8 mouse cellular contexts compared by ENCODE assay signal in genomic region chr9:108263131-108263681, GRCm38 (mm10). TPM values are rescaled to one million over a fixed set of nuclear protein-coding genes. Genes with fewer than 3 reads are reported as not detected.
DNase-seq lines count a peak whose midpoint lies in the region; ATAC-seq and TF ChIP-seq lines count a peak whose summit lies in the region.

No protein-coding gene starts in this region.

- WGBS in kidney, embryonic 16.5 days, result under 1% methylated on average over 60 of the region's 62 CpGs
- WGBS in forebrain, embryonic 15.5 days, result 0% methylated on average over 57 of the region's 62 CpGs
- under 1% methylated on average over 62 of the region's 62 CpGs for WGBS in intestine, embryonic 16.5 days
- WGBS in liver, postnatal 0 days (ENCODE audit: insufficient replicate concordance), result 2% methylated on average over 43 of the region's 62 CpGs

- TF ChIP-seq EP300 in liver, postnatal 0 days (IDR thresholded peaks at IDR 0.05; ENCODE audit: low read depth), result no peak

- H3K4me3 ChIP-seq in kidney, embryonic 16.5 days (ENCODE audit: low read length), result peak overlapping the region; percentile 91
- peak overlapping the region; percentile 63 for H3K4me3 ChIP-seq in forebrain, embryonic 15.5 days
- peak overlapping the region; percentile 92 for H3K4me3 ChIP-seq in intestine, embryonic 16.5 days (ENCODE audit: low read length)
- H3K4me3 ChIP-seq in liver, postnatal 0 days (ENCODE audit: low read depth, low read length), result peak overlapping the region; percentile 82

- H3K27me3 ChIP-seq in kidney, embryonic 16.5 days (ENCODE audit: insufficient read depth, low read length), result no peaks in the 10 kb centered on the region
- H3K27me3 ChIP-seq in forebrain, embryonic 15.5 days, result no peaks in the 10 kb centered on the region
- no peaks in the 10 kb centered on the region for H3K27me3 ChIP-seq in intestine, embryonic 16.5 days (replicated peaks; ENCODE audit: control insufficient read depth, insufficient read depth, low read length)
- no peaks in the 10 kb centered on the region for H3K27me3 ChIP-seq in liver, postnatal 0 days (ENCODE audit: insufficient read depth, low read length)

- no peak for DNase-seq in kidney, postnatal 10 days
- DNase-seq in adipocyte (ENCODE audit: low spot score), result peak; percentile 45
- DNase-seq in liver, postnatal 0 days, result no peak
- peak; percentile 17 to 34 for DNase-seq in right cerebral cortex, postnatal 36 days (ENCODE audit: low spot score in 2 of 2)
- no peak for DNase-seq in cerebellum, adult 18-20 months

- H3K4me2 ChIP-seq in kidney, embryonic 16.5 days (replicated peaks; ENCODE audit: low read depth, low read length), result peak overlapping the region; percentile 66
- peak overlapping the region; percentile 70 for H3K4me2 ChIP-seq in forebrain, embryonic 15.5 days (replicated peaks)
- H3K4me2 ChIP-seq in intestine, embryonic 16.5 days (ENCODE audit: low read depth, low read length), result peak overlapping the region; percentile 71
- H3K4me2 ChIP-seq in liver, postnatal 0 days (ENCODE audit: low read depth, low read length), result peak overlapping the region; percentile 98

- ATAC-seq in kidney, embryonic 16.5 days (ENCODE audit: low FRiP score, low TSS enrichment), result peak; percentile 53
- ATAC-seq in forebrain, embryonic 15.5 days (replicated peaks), result peak; percentile 68
- ATAC-seq in intestine, embryonic 16.5 days, result peak; percentile 65
- ATAC-seq in liver, postnatal 0 days, result peak; percentile 60

- peaks cover 33% of the 10 kb centered on the region for H3K4me1 ChIP-seq in kidney, embryonic 16.5 days (ENCODE audit: insufficient read depth, low read length)
- H3K4me1 ChIP-seq in forebrain, embryonic 15.5 days, result peaks cover 28% of the 10 kb centered on the region
- H3K4me1 ChIP-seq in intestine, embryonic 16.5 days (ENCODE audit: control insufficient read depth, insufficient read depth, low read length), result peaks cover 27% of the 10 kb centered on the region
- H3K4me1 ChIP-seq in liver, postnatal 0 days (ENCODE audit: insufficient read depth), result peaks cover 17% of the 10 kb centered on the region

- H3K27ac ChIP-seq in kidney, embryonic 16.5 days (ENCODE audit: low read length), result peak overlapping the region; percentile 94
- H3K27ac ChIP-seq in forebrain, embryonic 15.5 days (replicated peaks), result peak overlapping the region; percentile 93
- peak overlapping the region; percentile 97 for H3K27ac ChIP-seq in intestine, embryonic 16.5 days (ENCODE audit: low read length)
- peak overlapping the region; percentile 89 for H3K27ac ChIP-seq in liver, postnatal 0 days (ENCODE audit: low read depth)

- no peaks in the 10 kb centered on the region for H3K9me3 ChIP-seq in kidney, embryonic 16.5 days (ENCODE audit: low read length)
- H3K9me3 ChIP-seq in forebrain, embryonic 15.5 days, result no peaks in the 10 kb centered on the region
- H3K9me3 ChIP-seq in intestine, embryonic 16.5 days (ENCODE audit: control insufficient read depth, low read length), result no peaks in the 10 kb centered on the region
- H3K9me3 ChIP-seq in liver, postnatal 0 days (ENCODE audit: low read length), result no peaks in the 10 kb centered on the region

- H3K36me3 ChIP-seq in kidney, embryonic 16.5 days (ENCODE audit: insufficient read depth, low read length), result no peaks in the 10 kb centered on the region
- H3K36me3 ChIP-seq in forebrain, embryonic 15.5 days, result no peaks in the 10 kb centered on the region
- no peaks in the 10 kb centered on the region for H3K36me3 ChIP-seq in intestine, embryonic 16.5 days (ENCODE audit: control insufficient read depth, insufficient read depth, low read length)
- no peaks in the 10 kb centered on the region for H3K36me3 ChIP-seq in liver, postnatal 0 days (replicated peaks; ENCODE audit: insufficient read depth, low read length)

- no peak for TF ChIP-seq CTCF in liver, postnatal 0 days (IDR thresholded peaks at IDR 0.05; ENCODE audit: low read depth)

- H3K9ac ChIP-seq in kidney, embryonic 16.5 days (replicated peaks; ENCODE audit: low read length), result peak overlapping the region; percentile 93
- peak overlapping the region; percentile 78 for H3K9ac ChIP-seq in forebrain, embryonic 15.5 days (replicated peaks)
- peak overlapping the region; percentile 92 for H3K9ac ChIP-seq in intestine, embryonic 16.5 days (ENCODE audit: low read depth, low read length)
- H3K9ac ChIP-seq in liver, postnatal 0 days (replicated peaks), result peak overlapping the region; percentile 82

RNA-seq across cellular contexts. Expression of gene Dag1, which starts 0.6 kb away (rescaled TPM):
- 163 and 182 TPM in 2 replicates for polyA plus RNA-seq in kidney, embryonic 16.5 days (2015; fragmentation: Nextera tagmentation; extraction: Ambion mirVana)
- polyA plus RNA-seq in forebrain, embryonic 15.5 days (2015; fragmentation: Nextera tagmentation; extraction: Ambion mirVana), result 53.5 and 53.6 TPM in 2 replicates
- polyA plus RNA-seq in intestine, embryonic 16.5 days (2015; fragmentation: Nextera tagmentation; extraction: Ambion mirVana), result 67.9 and 76.8 TPM in 2 replicates
- polyA plus RNA-seq in liver, postnatal 0 days (2015; fragmentation: Nextera tagmentation; extraction: Ambion mirVana), result 20.0 and 20.8 TPM in 2 replicates

RNA-seq across cellular contexts. Expression of gene Nicn1, which starts 27.0 kb away (rescaled TPM):
- polyA plus RNA-seq in kidney, embryonic 16.5 days (2015; fragmentation: Nextera tagmentation; extraction: Ambion mirVana), result 37.2 and 45.5 TPM in 2 replicates
- polyA plus RNA-seq in forebrain, embryonic 15.5 days (2015; fragmentation: Nextera tagmentation; extraction: Ambion mirVana), result 120 and 133 TPM in 2 replicates
- polyA plus RNA-seq in intestine, embryonic 16.5 days (2015; fragmentation: Nextera tagmentation; extraction: Ambion mirVana), result 24.6 and 29.1 TPM in 2 replicates
- polyA plus RNA-seq in liver, postnatal 0 days (2015; fragmentation: Nextera tagmentation; extraction: Ambion mirVana), result 7.7 and 9.5 TPM in 2 replicates

RNA-seq across cellular contexts. Expression of gene Amt, which starts 33.4 kb away (rescaled TPM):
- polyA plus RNA-seq in kidney, embryonic 16.5 days (2015; fragmentation: Nextera tagmentation; extraction: Ambion mirVana), result 40.8 and 43.7 TPM in 2 replicates
- 23.8 and 24.5 TPM in 2 replicates for polyA plus RNA-seq in forebrain, embryonic 15.5 days (2015; fragmentation: Nextera tagmentation; extraction: Ambion mirVana)
- polyA plus RNA-seq in intestine, embryonic 16.5 days (2015; fragmentation: Nextera tagmentation; extraction: Ambion mirVana), result 15.5 TPM in 2 replicates
- polyA plus RNA-seq in liver, postnatal 0 days (2015; fragmentation: Nextera tagmentation; extraction: Ambion mirVana), result 10.9 and 13.5 TPM in 2 replicates

RNA-seq across cellular contexts. Expression of gene Rhoa, which starts 42.7 kb away (rescaled TPM):
- 495 and 508 TPM in 2 replicates for polyA plus RNA-seq in kidney, embryonic 16.5 days (2015; fragmentation: Nextera tagmentation; extraction: Ambion mirVana)
- 296 and 306 TPM in 2 replicates for polyA plus RNA-seq in forebrain, embryonic 15.5 days (2015; fragmentation: Nextera tagmentation; extraction: Ambion mirVana)
- 425 and 427 TPM in 2 replicates for polyA plus RNA-seq in intestine, embryonic 16.5 days (2015; fragmentation: Nextera tagmentation; extraction: Ambion mirVana)
- polyA plus RNA-seq in liver, postnatal 0 days (2015; fragmentation: Nextera tagmentation; extraction: Ambion mirVana), result 163 and 165 TPM in 2 replicates

RNA-seq across cellular contexts. Expression of gene Tcta, which starts 42.8 kb away (rescaled TPM):
- polyA plus RNA-seq in kidney, embryonic 16.5 days (2015; fragmentation: Nextera tagmentation; extraction: Ambion mirVana), result 34.9 and 38.9 TPM in 2 replicates
- 35.2 and 36.6 TPM in 2 replicates for polyA plus RNA-seq in forebrain, embryonic 15.5 days (2015; fragmentation: Nextera tagmentation; extraction: Ambion mirVana)
- polyA plus RNA-seq in intestine, embryonic 16.5 days (2015; fragmentation: Nextera tagmentation; extraction: Ambion mirVana), result 40.9 and 45.1 TPM in 2 replicates
- 14.8 and 16.3 TPM in 2 replicates for polyA plus RNA-seq in liver, postnatal 0 days (2015; fragmentation: Nextera tagmentation; extraction: Ambion mirVana)

Comparison
In these comparisons a context has a peak if more than half of its experiments do, and no peak if none do; other contexts are left out.
1. DNase-seq: peak in adipocyte (single experiment) and right cerebral cortex, postnatal 36 days (2 of 2); none in kidney, postnatal 10 days (single experiment), liver, postnatal 0 days (single experiment) and cerebellum, adult 18-20 months (0 of 2).
2. Peak in every context shown above with its lines, with median percentiles within 50 percentile points of each other: ATAC-seq, H3K27ac ChIP-seq, H3K4me2 ChIP-seq, H3K4me3 ChIP-seq and H3K9ac ChIP-seq.